Mouse (Mus musculus): ENCODE data around the gene Ulk4. TPM values are rescaled to one million over a fixed set of nuclear protein-coding genes. Genes with fewer than 3 reads are reported as not detected.

The Ulk4 gene
- polyA plus RNA-seq, 1 experiment, result not detected

DNA sequence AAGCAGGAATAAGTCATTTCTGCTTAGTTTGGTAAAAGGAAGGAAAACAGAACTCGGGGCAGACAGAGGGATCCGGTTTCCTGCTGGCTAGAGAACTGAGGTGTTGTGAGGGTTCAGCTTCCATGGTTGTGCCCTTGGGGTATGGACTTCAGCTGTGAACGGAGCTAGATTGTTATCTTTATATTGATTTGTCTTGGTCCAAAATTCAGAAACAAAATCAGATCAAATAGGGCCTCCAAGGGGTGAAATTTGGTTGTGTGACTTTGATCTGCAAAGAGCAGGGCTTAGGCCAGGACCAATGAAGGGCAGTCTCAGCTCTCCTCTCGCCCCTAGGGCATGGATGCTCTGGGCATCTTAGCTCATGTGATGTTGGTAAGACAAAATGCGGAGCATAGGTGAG is 292.5 kb downstream of the Ulk4 start:
- peaks cover 56% of the 10 kb centered on the region for H3K27me3 ChIP-seq (replicated peaks)
- TF ChIP-seq FLI1 (IDR thresholded peaks at IDR 0.05; ENCODE audit: low read length), result no peak
- no peak for TF ChIP-seq GATA1 (IDR thresholded peaks at IDR 0.05; ENCODE audit: borderline replicate concordance, low read length)

DNA sequence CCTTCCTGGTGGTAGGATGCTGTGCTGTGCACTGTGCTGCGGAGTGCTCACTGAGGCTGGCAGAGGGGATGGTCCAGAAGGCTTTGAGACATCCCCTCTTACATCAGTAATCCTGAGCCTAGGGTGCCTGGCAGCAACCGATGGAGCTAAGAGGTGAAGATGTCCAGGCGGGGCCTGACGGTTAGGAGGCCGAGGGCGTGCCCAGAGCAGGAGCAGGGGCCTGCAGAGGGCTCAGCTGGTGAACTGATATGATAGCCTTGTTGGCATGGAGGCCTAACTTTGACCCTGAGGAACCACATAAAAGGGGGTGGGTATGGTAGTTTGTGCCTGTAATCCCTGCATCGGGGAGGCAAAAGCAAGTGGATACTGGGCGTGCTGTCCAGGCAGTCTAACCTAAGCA is 293.1 kb downstream of the Ulk4 start:
- Histone ChIP-seq H3K9me3 (no peaks in the 10 kb centered on the region), H3K4me3 (replicated peaks) (peak overlapping the region; percentile 24), H3K36me3 (replicated peaks; ENCODE audit: low read length) (no peaks in the 10 kb centered on the region), H3K4me1 (no peaks in the 10 kb centered on the region; the same call in 1 of the 2 replicates), H3K27me3 (replicated peaks) (peaks cover 57% of the 10 kb centered on the region)
- no peak for TF ChIP-seq FLI1 (IDR thresholded peaks at IDR 0.05; ENCODE audit: low read length)
- TF ChIP-seq GATA1 (IDR thresholded peaks at IDR 0.05; ENCODE audit: borderline replicate concordance, low read length), result no peak

More for the DNA sequence above, 292.5 kb downstream of the Ulk4 start:
- Histone ChIP-seq H3K4me3 (replicated peaks) (no peak overlapping the region), H3K9me3 (no peaks in the 10 kb centered on the region), H3K4me1 (no peaks in the 10 kb centered on the region; the same call in 1 of the 2 replicates), H3K36me3 (replicated peaks; ENCODE audit: low read length) (no peaks in the 10 kb centered on the region)

DNA sequence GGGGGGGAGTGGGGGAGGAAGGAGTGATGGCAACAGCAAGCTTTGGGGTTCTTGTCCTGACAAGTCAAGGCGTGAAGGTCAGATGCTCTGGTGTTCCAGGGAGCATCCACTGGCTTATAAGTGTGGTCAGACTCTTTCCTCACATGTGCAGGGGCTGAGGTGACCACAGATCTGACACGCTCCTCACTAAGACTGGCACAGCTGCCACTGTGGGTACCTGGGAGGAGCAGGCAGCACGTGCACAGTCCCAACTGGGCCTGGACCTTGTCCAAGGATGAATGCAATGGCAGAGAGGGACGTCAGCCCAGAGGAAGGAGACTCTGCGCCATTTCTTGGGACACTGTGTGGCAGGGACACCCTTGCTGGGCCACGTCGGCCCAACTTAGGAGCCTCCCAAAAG is 295.2 kb downstream of the Ulk4 start:
- Histone ChIP-seq H3K9me3 (no peaks in the 10 kb centered on the region), H3K27me3 (replicated peaks) (peaks cover 50% of the 10 kb centered on the region), H3K4me1 (no peaks in the 10 kb centered on the region; the same call in 1 of the 2 replicates), H3K36me3 (replicated peaks; ENCODE audit: low read length) (no peaks in the 10 kb centered on the region), H3K4me3 (replicated peaks) (no peak overlapping the region)
- TF ChIP-seq GATA1 (IDR thresholded peaks at IDR 0.05; ENCODE audit: borderline replicate concordance, low read length) (no peak), FLI1 (IDR thresholded peaks at IDR 0.05; ENCODE audit: low read length) (no peak)

DNA sequence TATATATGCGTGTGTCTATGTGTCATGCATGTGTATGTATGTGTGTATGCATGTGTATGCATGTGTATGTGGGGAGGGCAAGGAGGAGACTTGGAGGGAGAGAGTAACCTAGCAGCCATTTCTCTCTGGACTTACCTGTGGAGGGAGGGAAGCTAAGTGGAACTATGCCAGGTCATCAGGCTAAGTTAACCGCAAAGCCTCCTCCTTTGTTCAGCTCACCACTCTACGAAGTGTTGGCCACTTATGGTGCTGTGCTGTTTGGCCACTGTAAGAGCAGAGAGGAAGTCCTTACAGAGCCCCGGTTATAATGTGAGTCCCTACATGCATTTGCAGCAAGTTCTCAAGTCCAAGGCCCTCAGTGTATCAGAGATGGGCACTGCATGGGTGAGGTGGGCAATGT is 300.1 kb downstream of the Ulk4 start:
- no peak overlapping the region for H3K4me3 ChIP-seq (replicated peaks)
- H3K27me3 ChIP-seq (replicated peaks), result peaks cover 34% of the 10 kb centered on the region
- no peak for TF ChIP-seq FLI1 (IDR thresholded peaks at IDR 0.05; ENCODE audit: low read length)
- TF ChIP-seq GATA1 (IDR thresholded peaks at IDR 0.05; ENCODE audit: borderline replicate concordance, low read length), result no peak
- peaks cover 8% of the 10 kb centered on the region for H3K4me1 ChIP-seq
- no peaks in the 10 kb centered on the region for H3K36me3 ChIP-seq (replicated peaks; ENCODE audit: low read length)
- H3K9me3 ChIP-seq, result no peaks in the 10 kb centered on the region

DNA sequence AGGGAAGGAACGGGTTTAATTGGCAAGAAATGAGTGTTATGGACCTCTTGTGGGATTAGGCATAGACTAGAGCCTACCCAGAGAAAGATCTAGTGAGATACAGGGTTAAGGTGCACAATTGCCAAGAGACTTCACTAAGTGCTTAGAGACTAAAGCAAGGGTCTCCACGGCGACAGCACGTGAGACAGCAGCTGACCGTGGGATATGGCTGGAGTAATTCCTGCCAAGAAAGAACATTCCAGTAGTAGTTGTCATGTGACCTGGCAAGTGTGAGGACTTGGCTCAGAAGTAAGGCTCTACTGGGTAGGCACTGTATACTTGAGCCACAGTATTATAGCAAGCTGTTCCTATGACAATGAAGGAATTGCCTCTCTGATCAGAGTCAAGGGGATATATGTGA is 300.8 kb downstream of the Ulk4 start:
- Histone ChIP-seq H3K4me1 (peaks cover 8% of the 10 kb centered on the region), H3K4me3 (replicated peaks) (no peak overlapping the region), H3K27me3 (replicated peaks) (peaks cover 31% of the 10 kb centered on the region), H3K9me3 (no peaks in the 10 kb centered on the region), H3K36me3 (replicated peaks; ENCODE audit: low read length) (no peaks in the 10 kb centered on the region)
- TF ChIP-seq GATA1 (IDR thresholded peaks at IDR 0.05; ENCODE audit: borderline replicate concordance, low read length) (no peak), FLI1 (IDR thresholded peaks at IDR 0.05; ENCODE audit: low read length) (no peak)

DNA sequence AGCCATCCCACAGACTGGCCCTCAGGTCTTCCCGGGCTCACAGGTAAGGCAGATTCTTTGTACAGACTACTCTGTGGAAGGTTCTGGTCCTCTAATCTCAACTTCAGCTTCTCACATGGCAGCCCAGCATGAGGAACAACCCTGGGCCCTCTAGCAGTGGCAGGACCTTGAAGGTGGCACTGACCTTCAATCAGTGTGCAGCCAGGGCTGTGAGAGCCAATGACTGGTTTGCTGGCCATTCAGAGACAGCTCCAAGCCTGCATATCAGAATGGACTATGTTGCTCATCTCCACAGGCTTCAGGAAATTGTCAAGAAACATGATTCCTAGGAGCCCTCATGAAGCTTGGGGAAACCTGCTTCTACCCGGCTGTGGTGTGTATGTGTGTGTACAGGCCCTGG is 302.8 kb downstream of the Ulk4 start:
- TF ChIP-seq GATA1 (IDR thresholded peaks at IDR 0.05; ENCODE audit: borderline replicate concordance, low read length), result no peak
- no peak for TF ChIP-seq FLI1 (IDR thresholded peaks at IDR 0.05; ENCODE audit: low read length)
- peaks cover 8% of the 10 kb centered on the region for H3K4me1 ChIP-seq
- peaks cover 21% of the 10 kb centered on the region for H3K27me3 ChIP-seq (replicated peaks)
- H3K9me3 ChIP-seq, result no peaks in the 10 kb centered on the region
- H3K36me3 ChIP-seq (replicated peaks; ENCODE audit: low read length), result peaks cover 3% of the 10 kb centered on the region
- no peak overlapping the region for H3K4me3 ChIP-seq (replicated peaks)

DNA sequence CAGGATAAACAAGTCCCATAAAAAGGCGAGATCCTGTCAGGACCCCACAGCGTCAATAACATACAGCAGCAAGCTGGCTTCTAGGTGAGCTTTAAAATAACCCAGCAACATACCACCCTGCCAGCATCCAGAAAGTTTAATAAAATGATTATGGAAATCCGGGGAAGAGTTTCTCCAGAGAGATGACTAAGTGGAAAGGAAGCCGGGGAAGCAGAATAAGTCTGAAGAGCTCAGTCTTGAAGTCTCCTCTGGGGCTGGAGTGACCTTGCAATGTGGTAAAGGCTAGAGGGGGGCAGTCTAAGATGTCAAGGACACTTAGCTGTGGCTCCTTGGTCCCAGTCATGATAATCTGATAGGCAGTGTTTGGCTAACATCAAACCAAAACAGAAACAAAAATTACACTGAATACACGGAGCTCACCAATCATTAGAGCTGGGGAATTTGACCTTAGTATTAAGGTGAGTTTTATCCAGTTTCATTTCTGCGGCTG is 303.9 kb downstream of the Ulk4 start:
- peaks cover 8% of the 10 kb centered on the region for H3K4me1 ChIP-seq
- TF ChIP-seq FLI1 (IDR thresholded peaks at IDR 0.05; ENCODE audit: low read length), result no peak
- TF ChIP-seq GATA1 (IDR thresholded peaks at IDR 0.05; ENCODE audit: borderline replicate concordance, low read length), result no peak
- peaks cover 15% of the 10 kb centered on the region for H3K36me3 ChIP-seq (replicated peaks; ENCODE audit: low read length)
- H3K4me3 ChIP-seq (replicated peaks), result no peak overlapping the region
- no peaks in the 10 kb centered on the region for H3K9me3 ChIP-seq
- H3K27me3 ChIP-seq (replicated peaks), result peaks cover 15% of the 10 kb centered on the region

DNA sequence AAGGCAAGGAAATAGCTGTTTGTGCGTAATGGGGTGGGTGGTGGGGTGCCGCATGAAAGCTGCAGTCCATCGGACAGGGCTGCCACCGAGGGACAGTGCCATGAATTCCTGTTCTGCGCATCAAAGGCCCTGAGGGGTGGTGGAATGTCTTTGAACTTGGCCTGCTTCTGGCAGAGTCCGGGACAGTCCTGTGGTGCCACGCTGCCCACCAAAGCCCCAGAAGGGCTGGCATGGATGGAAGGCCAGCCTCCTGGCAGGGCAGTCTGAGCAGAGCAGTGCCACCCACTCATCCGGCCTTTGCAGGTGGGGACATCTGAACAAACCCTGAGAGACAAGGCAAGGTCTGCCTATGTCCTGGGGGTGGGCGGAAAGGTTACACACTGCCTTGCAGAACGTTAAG is 312.0 kb downstream of the Ulk4 start:
- Histone ChIP-seq H3K27me3 (replicated peaks) (no peaks in the 10 kb centered on the region), H3K4me3 (replicated peaks) (no peak overlapping the region), H3K9me3 (no peaks in the 10 kb centered on the region), H3K36me3 (replicated peaks; ENCODE audit: low read length) (peaks cover 94% of the 10 kb centered on the region), H3K4me1 (peaks cover 71% of the 10 kb centered on the region)
- no peak for TF ChIP-seq GATA1 (IDR thresholded peaks at IDR 0.05; ENCODE audit: borderline replicate concordance, low read length)
- TF ChIP-seq FLI1 (IDR thresholded peaks at IDR 0.05; ENCODE audit: low read length), result no peak

DNA sequence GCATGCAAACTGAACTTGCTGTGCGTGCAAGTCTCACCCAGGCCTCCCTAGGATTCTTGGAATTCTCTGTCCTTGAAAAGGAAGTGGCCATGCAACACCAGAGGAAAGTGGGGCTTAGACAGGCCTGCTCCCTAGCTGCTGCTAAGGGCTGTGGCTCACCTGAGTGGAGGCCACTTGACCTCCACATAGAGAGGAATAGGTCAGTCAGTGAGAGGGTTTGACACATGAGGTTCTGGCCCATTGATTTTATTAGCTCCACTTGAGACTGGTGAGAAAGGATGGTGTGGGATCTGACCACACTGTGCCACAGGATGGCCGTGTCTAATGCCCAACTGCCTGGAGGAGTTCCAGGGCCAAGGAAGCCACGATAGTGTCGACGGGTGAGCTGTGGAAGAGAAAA is 312.8 kb downstream of the Ulk4 start:
- TF ChIP-seq GATA1 (IDR thresholded peaks at IDR 0.05; ENCODE audit: borderline replicate concordance, low read length), result no peak
- no peak for TF ChIP-seq FLI1 (IDR thresholded peaks at IDR 0.05; ENCODE audit: low read length)
- H3K4me3 ChIP-seq (replicated peaks), result no peak overlapping the region
- H3K36me3 ChIP-seq (replicated peaks; ENCODE audit: low read length), result peaks cover 98% of the 10 kb centered on the region
- H3K9me3 ChIP-seq, result no peaks in the 10 kb centered on the region
- H3K4me1 ChIP-seq, result peaks cover 79% of the 10 kb centered on the region
- no peaks in the 10 kb centered on the region for H3K27me3 ChIP-seq (replicated peaks)

DNA sequence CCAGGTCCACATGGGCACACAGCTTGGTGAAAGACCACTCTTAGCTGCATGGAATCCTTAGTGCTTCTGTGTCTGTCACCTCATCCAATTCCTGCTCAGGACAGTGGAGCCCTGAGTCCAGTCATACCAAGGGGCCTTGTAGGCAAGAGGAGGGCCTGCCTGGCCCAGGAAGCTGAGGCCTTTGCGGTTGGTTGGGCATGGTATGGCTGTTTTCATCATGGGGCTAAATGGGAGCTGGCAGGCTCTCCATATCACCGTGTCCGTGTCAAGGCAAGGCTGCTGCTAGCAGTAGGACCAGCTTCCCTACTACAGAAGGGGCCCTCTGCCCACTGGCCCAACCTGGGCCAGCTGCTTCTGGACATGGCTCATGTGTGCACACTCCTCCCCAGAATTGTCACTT is 313.3 kb downstream of the Ulk4 start:
- Histone ChIP-seq H3K9me3 (no peaks in the 10 kb centered on the region), H3K27me3 (replicated peaks) (no peaks in the 10 kb centered on the region), H3K4me3 (replicated peaks) (no peak overlapping the region), H3K4me1 (peaks cover 84% of the 10 kb centered on the region), H3K36me3 (replicated peaks; ENCODE audit: low read length) (peaks cover 98% of the 10 kb centered on the region)
- TF ChIP-seq GATA1 (IDR thresholded peaks at IDR 0.05; ENCODE audit: borderline replicate concordance, low read length), result no peak
- TF ChIP-seq FLI1 (IDR thresholded peaks at IDR 0.05; ENCODE audit: low read length), result no peak

DNA sequence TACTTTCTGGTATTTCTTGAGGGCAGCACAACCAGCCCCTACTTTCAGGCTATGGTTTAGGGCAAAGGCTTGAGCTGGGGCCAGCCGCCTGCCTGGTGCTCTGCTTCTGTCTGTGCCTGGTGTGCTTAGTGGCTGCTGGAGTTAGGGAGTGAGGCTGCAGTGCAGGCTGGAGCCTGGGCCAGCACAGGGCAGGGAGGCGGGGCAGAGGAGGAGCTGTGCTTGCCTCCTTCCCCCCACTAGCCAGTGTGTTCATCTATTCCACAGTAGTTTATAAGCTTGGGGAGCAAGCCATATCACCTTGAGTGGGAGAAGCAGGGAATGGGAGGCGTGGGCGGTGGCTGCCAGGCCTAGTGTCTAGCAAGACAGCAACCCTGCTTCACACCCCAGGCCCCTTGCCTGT is 313.9 kb downstream of the Ulk4 start:
- Histone ChIP-seq H3K4me1 (peaks cover 90% of the 10 kb centered on the region), H3K36me3 (replicated peaks; ENCODE audit: low read length) (peaks cover 98% of the 10 kb centered on the region), H3K9me3 (no peaks in the 10 kb centered on the region), H3K4me3 (replicated peaks) (no peak overlapping the region), H3K27me3 (replicated peaks) (no peaks in the 10 kb centered on the region)
- TF ChIP-seq GATA1 (IDR thresholded peaks at IDR 0.05; ENCODE audit: borderline replicate concordance, low read length) (no peak), FLI1 (IDR thresholded peaks at IDR 0.05; ENCODE audit: low read length) (no peak)

Data from megakaryocyte, embryonic 14.5 days (primary cell).